Mouse (Mus musculus) cerebellum, adult 2 months (tissue): Measurements from ENCODE around the gene Ttyh1. TPM values are rescaled to one million over a fixed set of nuclear protein-coding genes. Genes with fewer than 3 reads are reported as not detected.

Experiments
- DNase-seq, 2 experiments: peaks; one replicate each; pipeline ENCODE4 v3.0.0; 2021
- H3K27ac ChIP-seq: fragments of 200-500 bp; 2 replicates; pipeline ENCODE4 v1.5.1; 2012; ENCODE audit warnings: low read length, control low read depth, inconsistent platforms; ENCODE audit not compliant: insufficient read depth
- H3K27me3 ChIP-seq: fragments of 200-500 bp; 2 replicates; pipeline ENCODE4 v1.6.1; 2012; ENCODE audit warnings: inconsistent platforms, mild to moderate bottlenecking, low read length, moderate library complexity; ENCODE audit not compliant: control insufficient read depth, insufficient read depth
- H3K4me1 ChIP-seq: fragments of 200-500 bp; 2 replicates; pipeline ENCODE4 v1.6.1; 2011; ENCODE audit warnings: low read length; ENCODE audit not compliant: control insufficient read depth, insufficient read depth
- H3K4me3 ChIP-seq: fragments of 200-500 bp; replicated peaks from 2 replicates; pipeline ENCODE3; 2011; ENCODE audit warnings: mild to moderate bottlenecking, low read depth, low read length, control low read depth; ENCODE audit not compliant: insufficient read depth
- CTCF ChIP-seq: fragments of 200-500 bp; IDR thresholded peaks from 2 replicates; pipeline ENCODE4 v1.5.1; 2011; ENCODE audit warnings: low read depth, mild to moderate bottlenecking, control low read depth, low read length, moderate library complexity, borderline replicate concordance; ENCODE audit not compliant: insufficient read depth
- POLR2A ChIP-seq: fragments of 200-500 bp; IDR thresholded peaks from 2 replicates; pipeline ENCODE4 v1.6.1; 2011; ENCODE audit warnings: low read length, control low read depth, borderline replicate concordance; ENCODE audit not compliant: insufficient read depth
- WGBS: fragments of 180-500 bp; shearing (Covaris S2); methylation state at CpG from one replicate; pipeline ENCODE4 v1.1.7; 2018; 5-methylcytosine and 5-hydroxymethylcytosine counted together
- polyA plus RNA-seq: library from polyadenylated mRNA; depleted of rRNA; stranded (reverse); fragments of >200 nt; gene quantifications from 2 replicates; pipeline ENCODE4 v1.2.3, GENCODE M21; 2012

The Ttyh1 gene
- polyA plus RNA-seq, 1 experiment, result 638 TPM

DNA sequence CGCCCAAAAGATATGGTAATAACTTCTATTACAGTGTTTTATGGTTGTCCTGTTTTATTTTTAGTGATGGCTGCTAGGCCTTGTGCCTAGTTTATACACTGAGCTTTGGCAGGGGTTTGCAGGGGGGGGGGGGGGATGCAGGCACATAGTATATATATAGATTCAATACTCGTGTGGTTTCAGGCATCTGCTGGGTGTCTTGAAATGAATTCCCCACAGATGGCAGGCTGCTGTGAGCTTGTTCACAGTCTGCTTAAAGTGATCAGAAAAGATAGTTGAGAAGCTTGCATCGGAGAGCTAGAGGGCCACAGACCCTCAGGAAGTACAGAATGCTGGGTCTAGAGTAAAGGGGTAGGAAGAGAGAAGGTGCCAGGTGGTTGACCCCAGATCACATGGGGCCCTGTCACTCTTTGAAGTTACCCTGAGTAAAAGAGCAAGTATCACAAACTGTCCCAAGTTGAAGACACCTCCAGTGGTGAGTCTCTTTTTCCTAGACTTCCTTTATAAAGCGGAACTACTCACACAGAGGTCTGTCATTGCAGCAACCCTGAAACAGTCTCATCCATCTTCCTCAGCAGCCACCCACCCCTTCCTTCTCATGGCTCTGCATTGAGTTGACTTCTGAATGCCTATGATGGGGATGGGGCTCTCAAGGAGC lies 31.8 kb upstream of the Ttyh1 start:
- H3K27ac ChIP-seq, result no peak overlapping the region
- TF ChIP-seq POLR2A (no peak), CTCF (no peak)
- H3K4me1 ChIP-seq, result no peaks in the 10 kb centered on the region
- WGBS, result 74% methylated on average over 4 of the region's 4 CpGs
- H3K27me3 ChIP-seq, result no peaks in the 10 kb centered on the region
- no peak for DNase-seq
- H3K4me3 ChIP-seq, result no peak overlapping the region

DNA sequence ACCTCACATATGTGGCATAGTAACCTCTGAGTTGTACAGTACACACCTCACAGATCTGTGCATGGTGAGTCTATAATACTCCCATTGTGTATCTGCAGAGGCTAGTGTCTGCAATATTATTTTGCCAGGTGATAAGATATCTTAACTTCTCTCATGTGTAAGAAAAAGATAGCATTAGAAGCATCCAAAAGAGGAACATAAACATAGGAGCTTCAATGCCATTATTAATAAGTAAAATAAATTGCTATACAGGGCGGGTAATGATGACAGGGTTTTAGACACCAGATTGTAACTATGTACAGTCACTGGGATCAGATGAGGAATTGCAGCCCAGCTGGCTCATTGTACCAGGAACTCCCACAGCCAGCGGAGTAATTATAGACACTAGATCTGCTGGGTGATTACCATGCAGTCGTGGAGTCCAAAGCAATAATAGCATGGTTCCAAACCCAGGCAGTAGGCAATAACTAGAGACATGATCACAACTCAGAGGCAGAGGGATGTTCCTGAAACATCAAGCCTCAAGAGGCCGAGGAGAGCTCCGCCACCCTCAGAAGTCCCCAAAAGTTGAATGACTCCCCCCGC lies 31.2 kb upstream of the Ttyh1 start:
- 79% methylated on average over 6 of the region's 6 CpGs for WGBS
- H3K27ac ChIP-seq, result no peak overlapping the region
- no peak for TF ChIP-seq POLR2A
- TF ChIP-seq CTCF, result no peak

DNA sequence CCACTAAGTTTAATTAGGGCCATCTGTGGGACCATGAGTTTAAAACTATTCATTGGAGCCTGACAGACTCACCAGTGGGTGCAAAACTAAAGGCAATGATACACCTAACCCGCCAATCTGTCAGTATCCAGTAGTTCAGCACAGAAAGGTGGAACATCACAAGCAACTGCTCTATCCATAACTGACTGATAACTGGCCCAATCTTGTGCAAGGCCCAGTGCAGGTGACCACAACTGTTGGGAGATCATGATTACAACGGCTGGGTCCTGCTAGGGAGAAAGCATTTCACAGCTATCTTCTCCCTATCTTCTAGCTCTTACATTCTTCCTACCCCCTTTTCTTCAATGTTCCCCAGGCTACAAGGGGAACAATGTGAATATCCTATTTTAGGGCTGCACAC lies 30.5 kb upstream of the Ttyh1 start:
- no peak for DNase-seq
- no peak for TF ChIP-seq CTCF
- TF ChIP-seq POLR2A, result no peak
- WGBS, result 82% methylated on average over 2 of the region's 2 CpGs
- no peaks in the 10 kb centered on the region for H3K4me1 ChIP-seq
- H3K27ac ChIP-seq, result no peak overlapping the region
- H3K27me3 ChIP-seq, result no peaks in the 10 kb centered on the region
- no peak overlapping the region for H3K4me3 ChIP-seq

More for the DNA sequence above, 31.2 kb upstream of the Ttyh1 start:
- Histone ChIP-seq H3K4me3 (no peak overlapping the region), H3K27me3 (no peaks in the 10 kb centered on the region), H3K4me1 (no peaks in the 10 kb centered on the region)
- DNase-seq, result no peak

DNA sequence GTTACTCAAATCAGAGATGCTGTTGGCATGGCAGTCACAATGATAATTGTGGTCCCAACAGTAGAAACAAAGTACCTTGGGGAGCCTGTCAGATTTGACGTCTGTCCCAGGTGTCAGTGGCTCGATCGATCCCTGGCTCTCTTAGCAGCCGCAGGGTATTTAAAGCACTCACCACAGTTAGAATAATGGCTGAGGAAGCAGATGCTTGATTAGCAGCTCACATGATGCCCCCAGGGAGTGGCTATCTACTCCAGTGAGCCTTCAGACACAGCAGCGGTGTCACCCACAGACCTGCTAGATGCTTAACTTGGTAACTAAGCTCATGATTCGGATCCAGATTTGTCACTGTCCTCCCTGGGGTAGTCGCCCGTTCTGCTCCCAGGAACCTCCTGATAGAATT lies 28.0 kb upstream of the Ttyh1 start:
- Histone ChIP-seq H3K4me1 (no peaks in the 10 kb centered on the region), H3K27me3 (no peaks in the 10 kb centered on the region), H3K27ac (no peak overlapping the region), H3K4me3 (no peak overlapping the region)
- WGBS, result 49% methylated on average over 8 of the region's 8 CpGs
- no peak for DNase-seq
- TF ChIP-seq POLR2A (no peak), CTCF (no peak)

DNA sequence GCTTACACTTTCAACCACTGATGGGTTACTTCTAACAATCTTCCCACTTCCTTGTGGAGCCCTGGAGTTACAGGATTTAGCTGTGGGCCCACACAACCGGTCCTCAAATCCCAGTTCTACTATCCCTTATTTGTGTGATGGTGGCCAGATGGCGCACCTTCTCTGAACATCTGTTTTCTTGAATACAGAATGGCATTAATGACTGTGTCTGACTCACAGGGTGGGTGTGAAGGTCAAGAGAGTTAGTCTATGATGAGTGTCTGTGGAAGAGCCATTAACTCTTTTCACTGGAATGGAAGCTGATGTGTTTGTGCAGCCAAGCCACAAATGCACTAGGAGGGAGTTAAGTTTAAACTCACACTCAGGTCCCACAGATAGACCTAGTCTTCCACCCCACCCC lies 20.9 kb upstream of the Ttyh1 start:
- no peak for TF ChIP-seq CTCF
- Histone ChIP-seq H3K27me3 (no peaks in the 10 kb centered on the region), H3K27ac (no peak overlapping the region), H3K4me3 (no peak overlapping the region), H3K4me1 (no peaks in the 10 kb centered on the region)
- no peak for DNase-seq
- WGBS, result 72% methylated on average over 2 of the region's 2 CpGs

DNA sequence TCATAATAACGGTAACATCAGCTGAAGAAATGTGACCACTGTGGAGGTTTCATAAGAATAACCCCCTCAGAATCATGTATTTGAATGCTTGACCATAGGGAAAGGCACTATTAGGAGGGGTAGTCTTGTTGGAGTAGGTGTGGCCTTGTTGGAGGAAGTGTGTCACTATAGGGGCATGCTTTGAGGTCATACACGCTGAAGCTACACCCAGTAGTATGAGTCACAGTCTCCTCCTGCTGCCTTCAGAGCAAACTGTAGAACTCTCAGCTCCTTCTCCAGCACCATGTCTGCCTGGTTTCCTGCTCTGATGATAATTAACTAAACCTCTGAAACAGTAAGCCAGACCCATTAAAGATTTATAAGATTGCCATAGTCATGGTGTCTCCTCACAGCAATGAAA lies 20.4 kb upstream of the Ttyh1 start:
- Histone ChIP-seq H3K27me3 (no peaks in the 10 kb centered on the region), H3K4me1 (no peaks in the 10 kb centered on the region), H3K4me3 (no peak overlapping the region), H3K27ac (no peak overlapping the region)
- 79% methylated on average over 2 of the region's 2 CpGs for WGBS
- DNase-seq, result no peak
- TF ChIP-seq CTCF (no peak), POLR2A (no peak)

DNA sequence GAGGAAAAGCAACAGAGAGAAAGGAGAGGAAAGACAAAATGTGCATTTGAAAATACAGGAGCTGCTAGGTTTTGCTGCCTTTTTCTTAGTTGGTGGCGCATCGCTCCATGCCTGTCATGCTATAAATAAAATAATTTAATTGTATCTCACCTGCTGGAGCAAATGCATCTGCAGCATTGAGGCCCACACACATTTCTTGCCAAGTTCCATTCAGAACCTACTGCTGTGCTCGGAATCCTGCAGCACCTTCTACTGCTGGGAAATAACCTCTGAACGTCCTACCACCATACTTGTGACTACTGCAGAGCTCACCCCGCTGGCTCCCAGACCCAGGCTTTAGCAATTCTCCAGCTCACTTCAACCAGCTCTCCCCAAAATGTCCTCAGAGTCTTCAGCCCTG lies 18.1 kb upstream of the Ttyh1 start:
- TF ChIP-seq POLR2A (no peak), CTCF (no peak)
- DNase-seq, result no peak
- no peak overlapping the region for H3K4me3 ChIP-seq
- no peaks in the 10 kb centered on the region for H3K4me1 ChIP-seq
- WGBS, result 78% methylated on average over 5 of the region's 5 CpGs
- H3K27ac ChIP-seq, result no peak overlapping the region
- H3K27me3 ChIP-seq, result no peaks in the 10 kb centered on the region

DNA sequence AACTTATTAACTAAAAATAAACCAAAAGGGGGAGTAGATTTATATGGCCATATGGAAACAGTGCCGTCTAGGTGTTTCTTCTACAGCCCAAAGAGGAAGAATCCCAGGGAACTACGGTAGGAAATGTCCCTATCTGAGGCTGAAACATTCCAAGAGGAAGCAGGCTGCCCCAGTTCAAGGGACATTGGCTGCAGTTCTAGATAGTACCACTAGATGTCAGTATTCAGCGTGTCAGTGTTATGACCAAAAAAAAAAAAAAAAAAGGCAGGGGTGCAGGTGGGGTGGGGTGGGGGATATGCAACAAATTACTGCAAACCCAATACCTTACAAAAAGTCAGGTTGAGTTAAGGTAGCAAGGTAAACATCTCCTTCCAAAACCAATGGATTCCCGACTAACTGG lies 15.8 kb upstream of the Ttyh1 start:
- TF ChIP-seq POLR2A, result no peak
- TF ChIP-seq CTCF, result peak; percentile 61; the same call in 1 of the 2 replicates
- H3K27me3 ChIP-seq, result no peaks in the 10 kb centered on the region
- no peaks in the 10 kb centered on the region for H3K4me1 ChIP-seq
- H3K4me3 ChIP-seq, result no peak overlapping the region
- WGBS, result 19% methylated on average over 4 of the region's 4 CpGs
- peak in 1 of 2 experiments; percentile 58 for DNase-seq
- no peak overlapping the region for H3K27ac ChIP-seq
